ENCODE assay signal across 8 mouse cellular contexts in the genomic region with DNA sequence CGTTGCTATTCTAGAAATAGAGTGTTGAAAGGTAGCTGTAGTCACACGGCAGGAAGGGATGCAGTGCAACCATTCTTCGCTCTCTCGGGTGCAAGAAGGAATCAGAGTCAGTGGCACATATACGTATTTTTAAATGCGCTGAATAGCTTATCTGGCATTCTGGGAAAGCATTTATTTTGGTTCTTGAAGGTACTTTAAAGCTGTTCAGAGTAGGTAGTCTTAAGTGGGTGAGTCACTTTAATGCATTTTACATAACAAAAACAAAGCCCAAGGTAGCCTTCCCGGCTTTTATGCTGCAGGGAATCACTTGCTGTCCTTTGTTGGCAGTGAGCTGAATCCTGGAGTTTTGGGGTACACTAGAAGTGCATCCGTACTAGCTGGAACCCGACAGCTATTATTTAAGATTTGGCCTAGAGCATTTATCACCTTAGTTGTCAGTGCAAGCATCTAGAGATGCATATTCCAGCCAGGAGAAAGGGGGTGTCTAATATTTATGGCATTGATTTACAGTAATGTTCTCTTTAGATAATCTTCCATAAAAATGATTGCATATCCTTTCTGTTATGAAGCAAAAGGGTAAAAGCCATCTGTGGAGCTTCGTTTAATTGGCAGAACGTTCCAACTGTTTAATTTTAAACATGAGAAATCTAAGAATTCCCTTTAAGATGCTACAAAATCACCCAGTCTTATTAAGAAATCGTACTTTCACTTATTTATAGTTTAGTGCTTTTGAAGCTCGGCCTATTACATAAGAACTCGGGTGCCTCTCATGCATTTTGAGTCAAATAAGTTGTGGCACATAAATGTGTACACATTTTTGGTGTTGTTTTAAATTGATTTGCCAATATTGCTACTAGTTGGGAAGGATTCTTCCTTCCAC. TPM values are rescaled to one million over a fixed set of nuclear protein-coding genes. Genes with fewer than 3 reads are reported as not detected.
A peak's percentile ranks its signal among the peaks of the same experiment; 100 is the strongest.
DNase-seq lines count a peak whose midpoint lies in the region; ATAC-seq and TF ChIP-seq lines count a peak whose summit lies in the region.

No protein-coding gene starts in this region.

- H3K27ac ChIP-seq in forebrain, embryonic 16.5 days (ENCODE audit: low read length) = peak overlapping the region; percentile 96
- H3K27ac ChIP-seq in midbrain, embryonic 12.5 days (replicated peaks) = peak overlapping the region; percentile 96
- no peak overlapping the region for H3K27ac ChIP-seq in thymus, adult 2 months (ENCODE audit: control insufficient read depth, insufficient read depth, low read length)

- peak overlapping the region; percentile 78 for H3K4me2 ChIP-seq in forebrain, embryonic 16.5 days (ENCODE audit: low read length)
- peak overlapping the region; percentile 73 for H3K4me2 ChIP-seq in midbrain, embryonic 12.5 days (replicated peaks)

- 18% methylated on average over 14 of the region's 14 CpGs for WGBS in forebrain, embryonic 16.5 days
- 20% methylated on average over 14 of the region's 14 CpGs for WGBS in midbrain, embryonic 12.5 days
- 57% methylated on average over 14 of the region's 14 CpGs for WGBS in thymus, adult 2 months

- ATAC-seq in forebrain, embryonic 16.5 days = no peak
- no peak for ATAC-seq in midbrain, embryonic 12.5 days (ENCODE audit: low FRiP score, low read depth)
- ATAC-seq in megakaryocyte, adult 5-6 weeks (ENCODE audit: poor library complexity, severe bottlenecking) = no peak

- no peak for TF ChIP-seq CTCF in thymus, adult 2 months (IDR thresholded peaks at IDR 0.05; ENCODE audit: borderline replicate concordance, control insufficient read depth, extremely low read depth, insufficient read depth, low read length, poor library complexity)

- peak overlapping the region; percentile 89 for H3K9ac ChIP-seq in forebrain, embryonic 16.5 days (replicated peaks; ENCODE audit: low read depth, low read length)
- peak overlapping the region; percentile 87 for H3K9ac ChIP-seq in midbrain, embryonic 12.5 days (replicated peaks)

- H3K9me3 ChIP-seq in forebrain, embryonic 16.5 days (ENCODE audit: control insufficient read depth, low read length) = no peaks in the 10 kb centered on the region
- no peaks in the 10 kb centered on the region for H3K9me3 ChIP-seq in midbrain, embryonic 12.5 days

- H3K27me3 ChIP-seq in forebrain, embryonic 16.5 days (replicated peaks; ENCODE audit: control insufficient read depth, insufficient read depth, low read length) = peaks cover 2% of the 10 kb centered on the region; the same call in 1 of the 2 replicates
- peaks cover 43% of the 10 kb centered on the region for H3K27me3 ChIP-seq in midbrain, embryonic 12.5 days
- no peaks in the 10 kb centered on the region; the same call in 1 of the 2 replicates for H3K27me3 ChIP-seq in thymus, adult 2 months (ENCODE audit: control insufficient read depth, insufficient read depth, low read length)

- DNase-seq in layer of hippocampus, postnatal 14 days (ENCODE audit: low spot score in 2 of 2) = peak; percentile 16 to 22
- no peak for DNase-seq in layer of hippocampus, adult 8-10 months (ENCODE audit: low spot score in 2 of 2)
- DNase-seq in cerebellum, postnatal 10 days = peak; percentile 47 to 63
- DNase-seq in thymus, adult 2 months = no peak
- no peak for DNase-seq in adipocyte (ENCODE audit: low spot score)

- peak overlapping the region; percentile 80 for H3K4me3 ChIP-seq in forebrain, embryonic 16.5 days (replicated peaks; ENCODE audit: low read length)
- H3K4me3 ChIP-seq in midbrain, embryonic 12.5 days = peak overlapping the region; percentile 62
- no peak overlapping the region for H3K4me3 ChIP-seq in thymus, adult 2 months (ENCODE audit: control insufficient read depth, insufficient read depth, low read length)

- H3K36me3 ChIP-seq in forebrain, embryonic 16.5 days (ENCODE audit: control insufficient read depth, insufficient read depth) = no peaks in the 10 kb centered on the region
- H3K36me3 ChIP-seq in midbrain, embryonic 12.5 days = no peaks in the 10 kb centered on the region
- H3K36me3 ChIP-seq in thymus, adult 2 months (ENCODE audit: control insufficient read depth, insufficient read depth, low read length) = no peaks in the 10 kb centered on the region

- TF ChIP-seq POLR2A in thymus, adult 2 months (IDR thresholded peaks at IDR 0.05; ENCODE audit: control insufficient read depth, extremely low read depth, insufficient read depth, low read length, poor library complexity) = no peak

- peaks cover 18% of the 10 kb centered on the region for H3K4me1 ChIP-seq in forebrain, embryonic 16.5 days (replicated peaks; ENCODE audit: control insufficient read depth, insufficient read depth, low read length)
- peaks cover 12% of the 10 kb centered on the region for H3K4me1 ChIP-seq in midbrain, embryonic 12.5 days
- no peaks in the 10 kb centered on the region for H3K4me1 ChIP-seq in thymus, adult 2 months (replicated peaks; ENCODE audit: control insufficient read depth, insufficient read depth, low read length)

RNA-seq across cellular contexts. Expression of a gene that starts 1.6 kb away (rescaled TPM):
- 100 to 1,000 TPM; 134 to 141 TPM for total RNA-seq in layer of hippocampus, postnatal 14 days (2021)
- 100 to 1,000 TPM; 134 to 156 (median 145) TPM for total RNA-seq in layer of hippocampus, adult 8-10 months (2022)
- 33.9 and 37.5 TPM in 2 replicates for polyA plus RNA-seq in forebrain, embryonic 16.5 days (2015; fragmentation: Nextera tagmentation; extraction: Ambion mirVana)
- 38.6 and 43.1 TPM in 2 replicates for polyA plus RNA-seq in midbrain, embryonic 12.5 days (2016; fragmentation: Nextera tagmentation; extraction: Ambion mirVana)
- polyA plus RNA-seq in thymus, adult 2 months (2012; rRNA removed) = 0.22 and 1.00 TPM in 2 replicates
- 0.16 TPM in 1 of 2 replicates, not detected in the other for total RNA-seq in megakaryocyte, adult 5-6 weeks (2015)
- total RNA-seq in megakaryocyte, adult 5-6 weeks (2017) = not detected in 2 replicates

Comparison
In these comparisons a context has a peak if more than half of its experiments do, and no peak if none do; other contexts are left out.
1. DNase-seq: peak in layer of hippocampus, postnatal 14 days (2 of 2) and cerebellum, postnatal 10 days (2 of 2); none in layer of hippocampus, adult 8-10 months (0 of 2), thymus, adult 2 months (single experiment) and adipocyte (single experiment).
2. RNA of a gene that starts 1.6 kb away (total RNA-seq): 134 to 156 TPM in layer of hippocampus, adult 8-10 months and 134 to 141 TPM in layer of hippocampus, postnatal 14 days; 0.16 TPM in megakaryocyte, adult 5-6 weeks; every median in the first group is over 100 times any median in the second.